Mouse (Mus musculus) heart, embryonic 14.5 days (tissue): ENCODE data around the gene Lmln. TPM values are rescaled to one million over a fixed set of nuclear protein-coding genes. Genes with fewer than 3 reads are reported as not detected.
"Not testable (repeated sequence)": the region's sequence is repeated elsewhere in the genome, so short reads cannot be mapped to it uniquely, and the experiment has no call there.

Source experiments
- ATAC-seq: fragments of 200-750 bp; cut with Nextera tagmentation; 2 replicates; pipeline ENCODE4 v1.8.0; 2017; ENCODE audit warnings: low read depth, moderate TSS enrichment; ENCODE audit not compliant: insufficient number of reproducible peaks, insufficient read depth, low FRiP score
- H3K27ac ChIP-seq, 2 experiments: fragments of 200-500 bp in 1 of 2; fragments of 300-500 bp in 1 of 2; sonication (generic) in 1 of 2; replicated peaks in 1 of 2; 2 replicates each; pipeline ENCODE4 v1.5.1; 2012 to 2014; ENCODE audit warnings: low read depth in 2 of 2, low read length in 2 of 2, control low read depth in 1 of 2, mild to moderate bottlenecking in 1 of 2, mixed read lengths in 1 of 2; ENCODE audit not compliant: control insufficient read depth in 1 of 2, insufficient read depth in 1 of 2
- H3K27me3 ChIP-seq: fragments of 300-500 bp; sonication (generic); 2 replicates; pipeline ENCODE4 v1.6.1; 2014; ENCODE audit warnings: mild to moderate bottlenecking, low read length, control low read depth; ENCODE audit not compliant: control insufficient read depth, insufficient read depth
- H3K36me3 ChIP-seq: fragments of 300-500 bp; sonication (generic); 2 replicates; pipeline ENCODE4 v1.6.1; 2014; ENCODE audit warnings: mild to moderate bottlenecking, control low read depth, low read length, mixed read lengths; ENCODE audit not compliant: control insufficient read depth, insufficient read depth
- H3K4me1 ChIP-seq, 2 experiments: fragments of 200-500 bp in 1 of 2; fragments of 300-500 bp in 1 of 2; sonication (generic) in 1 of 2; 2 replicates each; pipeline ENCODE4 v1.6.1; 2012 to 2014; ENCODE audit warnings: low read length in 2 of 2, control low read depth in 1 of 2, mixed read lengths in 1 of 2; ENCODE audit not compliant: control insufficient read depth in 2 of 2, insufficient read depth in 2 of 2
- H3K4me2 ChIP-seq: fragments of 300-500 bp; sonication (generic); 2 replicates; pipeline ENCODE4 v1.6.1; 2014; ENCODE audit warnings: mild to moderate bottlenecking, low read length
- H3K4me3 ChIP-seq, 2 experiments: fragments of 200-500 bp in 1 of 2; fragments of 300-500 bp in 1 of 2; sonication (generic) in 1 of 2; 2 replicates each; pipeline ENCODE4 v1.5.1; 2012 to 2014; ENCODE audit warnings: low read length in 2 of 2, mild to moderate bottlenecking in 2 of 2, control low read depth in 1 of 2, low read depth in 1 of 2, moderate library complexity in 1 of 2; ENCODE audit not compliant: control insufficient read depth in 1 of 2, insufficient read depth in 1 of 2
- H3K9ac ChIP-seq: fragments of 300-500 bp; sonication (generic); 2 replicates; pipeline ENCODE4 v1.6.1; 2014; ENCODE audit warnings: mild to moderate bottlenecking, low read length
- H3K9me3 ChIP-seq: fragments of 300-500 bp; sonication (generic); 2 replicates; pipeline ENCODE4 v1.6.1; 2016; ENCODE audit warnings: low read length, control low read depth; ENCODE audit not compliant: control insufficient read depth
- WGBS: fragments of 180-500 bp; shearing (Covaris S2); extraction: QIAGEN DNeasy Blood & Tissue Kit; methylation state at CpG from one replicate; pipeline ENCODE4 v1.1.7; 2014; 5-methylcytosine and 5-hydroxymethylcytosine counted together
- polyA plus RNA-seq: library from polyadenylated mRNA; unstranded; fragments of >200 nt; fragmentation: Nextera tagmentation; extraction: Ambion mirVana; gene quantifications from 2 replicates; pipeline ENCODE4 v1.2.1, GENCODE M21; 2014

Lmln gene
- polyA plus RNA-seq, 1 experiment from 2014 or later = 4.7 TPM

DNA sequence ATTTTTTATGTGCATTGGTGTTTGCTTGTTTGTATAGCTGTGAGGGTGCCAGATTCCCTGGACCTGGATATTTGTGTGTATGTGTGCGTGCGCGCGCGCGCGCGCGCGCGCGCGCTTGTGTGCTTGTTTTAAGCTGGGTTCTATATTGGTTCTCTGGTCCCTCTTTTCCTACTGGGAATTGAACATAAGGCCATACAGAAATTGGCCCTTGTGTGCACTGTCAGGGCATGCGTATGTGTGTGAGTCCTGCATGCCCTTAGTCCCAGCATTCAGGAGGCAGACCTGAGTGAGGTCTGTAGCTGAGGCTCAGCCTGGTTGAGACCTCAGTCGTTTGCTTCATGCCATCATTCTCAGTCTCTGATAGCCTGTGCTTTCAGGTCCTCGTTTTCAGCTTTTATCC is 4.3 kb upstream of the Lmln start:
- no peaks in the 10 kb centered on the region for H3K27me3 ChIP-seq
- peaks cover 3 to 21% of the 10 kb centered on the region in 2 experiments; a peak in 3 of 4 replicates for H3K4me1 ChIP-seq
- H3K9ac ChIP-seq = peak overlapping the region; percentile 97
- peak overlapping the region; percentile 9 to 77; a peak in 2 of 4 replicates for H3K4me3 ChIP-seq
- H3K9me3 ChIP-seq = no peaks in the 10 kb centered on the region
- ATAC-seq = no peak
- 90% methylated on average over 16 of the region's 16 CpGs for WGBS
- H3K4me2 ChIP-seq = peak overlapping the region; percentile 79
- no peak overlapping the region for H3K27ac ChIP-seq
- H3K36me3 ChIP-seq = peaks cover 35% of the 10 kb centered on the region

DNA sequence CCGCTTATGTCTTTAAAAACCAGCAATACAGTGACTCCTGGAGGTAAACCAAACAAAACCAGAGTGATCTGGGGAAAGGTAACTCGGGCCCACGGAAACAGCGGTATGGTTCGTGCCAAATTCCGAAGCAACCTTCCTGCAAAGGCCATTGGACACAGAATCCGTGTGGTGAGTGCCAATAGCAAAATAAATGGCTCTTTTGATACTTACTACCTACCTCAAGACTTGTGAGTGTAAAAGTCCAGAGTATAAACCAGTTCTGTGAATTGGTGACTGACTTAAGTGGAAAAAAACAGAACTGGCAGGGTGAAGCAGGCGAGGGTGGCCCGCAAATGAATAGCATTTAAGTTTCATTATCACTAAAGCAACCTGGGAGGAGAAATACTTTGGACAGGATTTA is 3.7 kb upstream of the Lmln start:
- H3K9me3 ChIP-seq, ATAC-seq, H3K4me2 ChIP-seq, H3K4me3 ChIP-seq, H3K27me3 ChIP-seq, H3K27ac ChIP-seq: not testable (repeated sequence)
- Histone ChIP-seq H3K36me3 (peaks cover 35% of the 10 kb centered on the region), H3K4me1 (peaks cover 8 to 27% of the 10 kb centered on the region in 2 experiments), H3K9ac (peak overlapping the region; percentile 97; the same call in 1 of the 2 replicates)
- WGBS = 89% methylated on average over 9 of the region's 9 CpGs

DNA sequence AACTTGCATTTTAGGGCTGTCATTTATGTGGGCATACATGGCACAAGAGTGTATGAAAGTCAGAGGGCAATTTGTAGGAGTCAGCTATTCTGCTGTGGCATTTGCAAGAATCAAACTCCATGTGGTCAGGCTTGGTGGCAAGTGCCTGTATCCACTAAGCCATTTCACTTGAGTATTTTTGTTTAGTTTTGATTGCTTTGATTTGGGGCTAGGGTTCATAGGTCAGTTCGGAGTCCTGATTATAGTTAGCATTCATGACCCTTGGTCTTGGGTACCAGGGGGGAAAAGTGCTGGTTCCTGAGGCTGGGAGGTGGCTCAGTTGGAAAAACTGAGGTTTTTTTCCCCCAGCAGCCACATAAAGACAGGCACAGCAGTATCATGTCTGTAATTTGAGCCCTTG is 2.9 kb upstream of the Lmln start:
- no peaks in the 10 kb centered on the region for H3K27me3 ChIP-seq
- H3K9me3 ChIP-seq = no peaks in the 10 kb centered on the region
- no peak overlapping the region for H3K4me2 ChIP-seq
- H3K4me1 ChIP-seq = peaks cover 9 to 32% of the 10 kb centered on the region in 2 experiments
- H3K27ac ChIP-seq = no peak overlapping the region
- H3K36me3 ChIP-seq = peaks cover 35% of the 10 kb centered on the region
- ATAC-seq = no peak
- WGBS = 96% methylated on average over 1 of the region's 1 CpGs
- H3K4me3 ChIP-seq = no peak overlapping the region
- H3K9ac ChIP-seq = no peak overlapping the region

DNA sequence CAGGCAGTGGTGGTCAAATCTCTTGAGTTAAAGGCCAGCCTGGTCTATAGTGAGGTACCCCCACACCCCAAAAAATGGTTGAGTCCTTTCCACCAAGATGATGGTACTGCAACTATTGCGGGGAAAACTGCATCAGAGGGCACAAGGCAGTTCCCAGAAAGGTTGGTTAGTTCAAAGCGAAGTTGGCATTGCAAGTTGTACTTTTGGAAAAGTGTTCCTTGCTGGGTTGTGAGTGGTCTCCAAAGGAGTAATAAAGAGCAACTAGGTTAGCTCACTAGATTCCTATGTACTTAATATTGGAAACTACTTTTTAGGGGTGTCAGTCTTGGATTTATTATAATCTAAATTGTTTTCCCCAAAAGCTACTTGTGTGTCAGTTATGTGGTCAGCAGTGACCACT is 1.4 kb upstream of the Lmln start:
- H3K4me1 ChIP-seq = peaks cover 9 to 29% of the 10 kb centered on the region in 2 experiments
- H3K4me3 ChIP-seq = no peak overlapping the region
- no peaks in the 10 kb centered on the region for H3K27me3 ChIP-seq
- ATAC-seq = no peak
- H3K9ac ChIP-seq = no peak overlapping the region
- H3K4me2 ChIP-seq = no peak overlapping the region
- no peaks in the 10 kb centered on the region for H3K9me3 ChIP-seq
- no peak overlapping the region for H3K27ac ChIP-seq
- WGBS = 74% methylated on average over 2 of the region's 2 CpGs
- peaks cover 35% of the 10 kb centered on the region for H3K36me3 ChIP-seq

DNA sequence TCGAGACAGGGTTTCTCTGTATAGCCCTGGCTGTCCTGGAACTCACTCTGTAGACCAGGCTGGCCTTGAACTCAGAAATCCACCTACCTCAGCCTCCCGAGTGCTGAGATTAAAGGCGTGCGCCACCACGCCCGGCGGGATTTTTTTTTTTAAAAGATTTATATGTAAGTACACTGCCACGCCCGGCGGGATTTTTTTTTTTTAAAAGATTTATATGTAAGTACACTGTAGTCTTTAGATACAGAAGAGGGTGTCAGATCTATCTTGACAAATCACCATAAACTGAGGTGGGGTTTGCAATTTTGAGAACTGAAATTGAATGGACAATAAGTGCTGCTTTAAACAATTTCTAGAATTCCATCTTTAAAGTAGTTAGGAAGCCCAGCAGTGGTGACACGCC is 921 bp upstream of the Lmln start:
- Histone ChIP-seq H3K27ac (peak overlapping the region; percentile 86 to 97), H3K9ac (peak overlapping the region; percentile 67), H3K4me3 (peak overlapping the region in 1 of 2 experiments; percentile 84; a peak in 2 of 4 replicates), H3K27me3 (no peaks in the 10 kb centered on the region), H3K36me3 (peaks cover 37% of the 10 kb centered on the region), H3K4me2 (peak overlapping the region; percentile 77), H3K4me1 (peaks cover 9 to 29% of the 10 kb centered on the region in 2 experiments), H3K9me3 (no peaks in the 10 kb centered on the region)
- no peak for ATAC-seq
- WGBS = 51% methylated on average over 11 of the region's 11 CpGs

DNA sequence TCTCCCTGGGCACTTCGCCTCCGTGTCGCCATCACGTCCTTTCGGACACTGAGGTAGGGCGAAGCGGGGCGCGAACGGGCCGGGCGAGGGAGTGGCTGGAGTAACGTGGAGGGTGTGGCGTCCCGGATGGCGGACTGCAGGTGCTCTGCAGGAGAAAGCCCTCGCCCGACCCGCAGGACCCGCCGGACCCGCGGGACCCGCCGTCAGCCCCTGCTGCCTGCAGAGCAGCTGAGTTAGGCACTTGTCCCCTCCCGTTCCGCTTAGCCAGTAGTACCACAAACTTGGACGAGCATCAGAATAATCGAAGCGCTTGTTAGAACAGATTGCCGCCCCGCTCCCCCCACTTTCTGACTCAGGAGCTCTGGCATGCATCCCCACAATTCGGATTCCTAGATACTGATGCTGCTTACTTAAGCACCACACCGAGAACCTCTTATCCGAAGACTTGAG is 386 bp downstream of the Lmln start:
- Histone ChIP-seq H3K4me3 (peak overlapping the region; percentile 84 to 97), H3K9me3 (no peaks in the 10 kb centered on the region), H3K27me3 (no peaks in the 10 kb centered on the region), H3K27ac (peak overlapping the region; percentile 80 to 86), H3K9ac (peak overlapping the region; percentile 81), H3K4me2 (peak overlapping the region; percentile 77), H3K36me3 (peaks cover 44% of the 10 kb centered on the region), H3K4me1 (peaks cover 9 to 29% of the 10 kb centered on the region in 2 experiments)
- ATAC-seq = peak; percentile 66
- WGBS = under 1% methylated on average over 35 of the region's 35 CpGs

DNA sequence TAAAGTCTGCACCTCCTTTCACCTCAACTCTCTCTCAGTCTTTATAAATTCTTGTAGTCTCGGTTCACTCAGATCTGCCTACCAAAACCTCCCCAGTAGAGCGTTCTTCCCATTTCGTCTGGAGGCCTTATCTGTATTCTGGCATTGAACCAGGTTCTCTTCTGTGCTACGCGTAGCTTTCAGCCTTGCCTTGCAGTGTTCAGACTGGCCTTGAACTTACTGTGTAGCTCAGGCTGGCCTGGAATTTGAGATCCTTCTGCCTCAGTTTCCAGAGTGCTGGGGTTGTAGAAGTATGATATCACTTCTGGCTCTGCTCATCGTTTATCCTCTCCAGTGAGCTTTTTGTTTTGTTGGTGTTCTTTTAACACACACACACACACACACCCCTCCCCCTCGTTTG is 946 bp downstream of the Lmln start:
- peak overlapping the region; percentile 80 to 86; a peak in 3 of 4 replicates for H3K27ac ChIP-seq
- H3K9me3 ChIP-seq = no peaks in the 10 kb centered on the region
- H3K4me2 ChIP-seq = peak overlapping the region; percentile 77
- no peaks in the 10 kb centered on the region for H3K27me3 ChIP-seq
- H3K4me3 ChIP-seq = peak overlapping the region; percentile 84 to 97; a peak in 3 of 4 replicates
- H3K9ac ChIP-seq = peak overlapping the region; percentile 81
- H3K4me1 ChIP-seq = peaks cover 6 to 23% of the 10 kb centered on the region in 2 experiments
- WGBS = 14% methylated on average over 7 of the region's 7 CpGs
- ATAC-seq = no peak
- peaks cover 42% of the 10 kb centered on the region for H3K36me3 ChIP-seq

DNA sequence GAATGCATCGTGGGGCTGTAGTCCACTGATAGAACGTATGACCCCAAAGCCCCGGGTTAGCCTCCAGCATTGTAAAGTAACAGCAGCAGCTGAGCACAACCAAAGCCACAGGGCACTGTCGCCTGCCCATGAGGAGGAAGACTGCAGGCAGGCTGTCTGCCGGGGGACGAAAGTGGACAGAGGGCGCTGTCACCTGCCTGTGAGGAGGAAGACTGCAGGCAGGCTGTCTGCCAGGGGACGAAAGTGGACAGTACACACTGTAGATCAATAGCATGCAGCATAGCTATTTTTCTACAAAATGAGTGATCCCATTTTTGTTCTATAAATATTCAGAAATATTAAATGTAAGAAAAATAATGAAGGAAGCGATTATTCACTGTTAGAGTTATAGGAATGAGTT is 2.3 kb downstream of the Lmln start:
- no peak overlapping the region for H3K4me2 ChIP-seq
- no peak overlapping the region for H3K9ac ChIP-seq

More for the DNA sequence above, 2.3 kb downstream of the Lmln start:
- Histone ChIP-seq H3K4me1 (peaks cover 6 to 14% of the 10 kb centered on the region in 2 experiments), H3K4me3 (no peak overlapping the region), H3K9me3 (no peaks in the 10 kb centered on the region), H3K27me3 (no peaks in the 10 kb centered on the region), H3K27ac (no peak overlapping the region), H3K36me3 (peaks cover 38% of the 10 kb centered on the region)
- WGBS = 69% methylated on average over 9 of the region's 9 CpGs
- ATAC-seq = no peak
